29 mouse cellular contexts compared by ENCODE assay signal in genomic region chr14:14643533-14643932, GRCm38 (mm10). TPM values are rescaled to one million over a fixed set of nuclear protein-coding genes. Genes with fewer than 3 reads are reported as not detected.
A peak's percentile ranks its signal among the peaks of the same experiment; 100 is the strongest.
DNase-seq lines count a peak whose midpoint lies in the region; ATAC-seq and TF ChIP-seq lines count a peak whose summit lies in the region.
"Had no signal": no experiment of that assay in that cellular context is flagged by ENCODE, and none has a peak within 500 bp of the region (broad histone marks: within the 10 kb centered on the region; RNA-seq: fewer than 3 reads in every experiment).

No protein-coding gene starts in this region.

- ATAC-seq in activated CD4-positive, CD25-positive, alpha-beta regulatory T cell, adult 4 months: no peak
- ATAC-seq: forebrain, embryonic 15.5 days; hindbrain, postnatal 0 days; inflammation-experienced regulatory T-cells, adult 6 months had no signal

- H3K27me3 ChIP-seq in C2C12 (ENCODE audit: control insufficient read depth, insufficient read depth, insufficient read length): no peaks in the 10 kb centered on the region
- H3K27me3 ChIP-seq in small intestine, adult 2 months (ENCODE audit: control insufficient read depth, insufficient read depth, low read length): no peaks in the 10 kb centered on the region
- H3K27me3 ChIP-seq: CH12.LX; embryonic facial prominence, embryonic 12.5 days; embryonic facial prominence, embryonic 15.5 days; forebrain, embryonic 12.5 days; forebrain, embryonic 15.5 days; heart, embryonic 13.5 days had no signal

- no peak for TF ChIP-seq CTCF in C2C12 (IDR thresholded peaks at IDR 0.05; ENCODE audit: control insufficient read depth, insufficient read depth, insufficient read length)
- TF ChIP-seq CTCF in small intestine, adult 2 months (IDR thresholded peaks at IDR 0.05; ENCODE audit: extremely low read depth, insufficient read length, insufficient replicate concordance, low read depth, low read length): no peak

- no peak overlapping the region for H3K4me3 ChIP-seq in C2C12 (ENCODE audit: insufficient read depth, poor library complexity, severe bottlenecking)
- no peak overlapping the region for H3K4me3 ChIP-seq in small intestine, adult 2 months (ENCODE audit: low read depth, low read length)
- H3K4me3 ChIP-seq: embryonic facial prominence, embryonic 12.5 days; embryonic facial prominence, embryonic 15.5 days; erythroblast, embryonic 14.5 days; forebrain, embryonic 12.5 days; forebrain, embryonic 15.5 days; heart, adult 2 months; heart, embryonic 10.5 days; heart, embryonic 13.5 days had no signal

- TF ChIP-seq POLR2A in small intestine, adult 2 months (IDR thresholded peaks at IDR 0.05; ENCODE audit: low read depth, low read length): no peak

- no peaks in the 10 kb centered on the region for H3K79me2 ChIP-seq in C2C12 (ENCODE audit: control insufficient read depth, insufficient read depth)

- H3ac ChIP-seq in C2C12 (ENCODE audit: control insufficient read depth, insufficient read length, low read depth): no peak overlapping the region

- 40% methylated on average over 3 of the region's 3 CpGs for WGBS in small intestine, adult 2 months

- peak overlapping the region; percentile 54; the same call in 1 of the 2 replicates for H3K27ac ChIP-seq in small intestine, adult 2 months (ENCODE audit: insufficient read depth, low read depth, low read length)
- H3K27ac ChIP-seq: embryonic facial prominence, embryonic 12.5 days; embryonic facial prominence, embryonic 15.5 days; forebrain, embryonic 12.5 days; forebrain, embryonic 15.5 days; heart, adult 2 months; heart, embryonic 10.5 days; heart, embryonic 13.5 days; hindbrain, embryonic 14.5 days; hindbrain, postnatal 0 days had no signal

- DNase-seq in 3T3-L1 (ENCODE audit: low read depth, low spot score) (peak; percentile 48), adipocyte (ENCODE audit: low spot score) (peak; percentile 76)
- DNase-seq in left cerebral cortex, postnatal 25 days (ENCODE audit: low spot score in 2 of 2): no peak
- DNase-seq in layer of hippocampus, adult 8-10 months (ENCODE audit: low spot score in 2 of 2): no peak
- DNase-seq: adrenal gland, adult 2 months; adrenal gland, postnatal 14 days; cerebellum, adult 11 months; cerebellum, adult 2 months; cerebellum, adult 9-11 months; cerebellum, postnatal 25 days; gastrocnemius, postnatal 36 days; heart, adult 2 months; heart, postnatal 14 days; heart, postnatal 4 days had no signal

- peaks cover 22% of the 10 kb centered on the region; the same call in 1 of the 2 replicates for H3K4me1 ChIP-seq in small intestine, adult 2 months (ENCODE audit: control insufficient read depth, insufficient read depth, insufficient read length, low read length)
- H3K4me1 ChIP-seq: embryonic facial prominence, embryonic 15.5 days; forebrain, embryonic 12.5 days; forebrain, embryonic 15.5 days; heart, embryonic 10.5 days; heart, embryonic 13.5 days had no signal

- no peaks in the 10 kb centered on the region for H3K36me3 ChIP-seq in C2C12 (ENCODE audit: control insufficient read depth, insufficient read depth)
- no peaks in the 10 kb centered on the region for H3K36me3 ChIP-seq in small intestine, adult 2 months (ENCODE audit: control insufficient read depth, insufficient read depth, low read length)
- H3K36me3 ChIP-seq: embryonic facial prominence, embryonic 12.5 days; embryonic facial prominence, embryonic 15.5 days; forebrain, embryonic 12.5 days; forebrain, embryonic 15.5 days; G1E; heart, embryonic 10.5 days; heart, embryonic 13.5 days had no signal

- H3K79me3 ChIP-seq in C2C12 (ENCODE audit: low read depth): no peaks in the 10 kb centered on the region

- intact Hi-C loops in left cerebral cortex, postnatal 25 days (cut with DNase I): no loop called here

TF ChIP-seq in C2C12, 6 proteins besides CTCF, POLR2A, EP300 and RAD21:
- TF ChIP-seq CEBPB (IDR thresholded peaks at IDR 0.05; ENCODE audit: low read depth) (peak; percentile 33), MYOD1 (IDR thresholded peaks at IDR 0.05; ENCODE audit: control insufficient read depth, insufficient read length, low read depth) (no peak), MAX (IDR thresholded peaks at IDR 0.05) (no peak), MYOG (IDR thresholded peaks at IDR 0.05; ENCODE audit: control insufficient read depth, extremely low read depth, insufficient read length) (no peak)

RNA-seq across cellular contexts. Expression of gene Slc4a7, which starts 58.5 kb away (rescaled TPM):
- polyA plus RNA-seq in C2C12 (2012; fragmentation: generic; extraction: Trizol): 6.0 TPM
- 6.9 and 60.5 TPM in 2 replicates for polyA plus RNA-seq in small intestine, adult 2 months (2012; rRNA removed)
- 10 to 100 TPM; 18.5 to 19.3 TPM for total RNA-seq in left cerebral cortex, postnatal 25 days (2021)
- 10 to 100 TPM; 31.5 to 38.2 TPM for polyA plus RNA-seq in activated CD4-positive, CD25-positive, alpha-beta regulatory T cell, adult 4 months (2017; shearing (Covaris generic))
- 10 to 100 TPM; 40.3 to 55.4 (median 48.3) TPM for total RNA-seq in layer of hippocampus, adult 8-10 months (2022)

Comparison
In these comparisons a context has a peak if more than half of its experiments do, and no peak if none do; other contexts are left out.
1. DNase-seq: peak in 3T3-L1 (single experiment) and adipocyte (single experiment); none in left cerebral cortex, postnatal 25 days (0 of 2) and layer of hippocampus, adult 8-10 months (0 of 2).